ENCODE assay signal across 10 mouse cellular contexts in the genomic region with DNA sequence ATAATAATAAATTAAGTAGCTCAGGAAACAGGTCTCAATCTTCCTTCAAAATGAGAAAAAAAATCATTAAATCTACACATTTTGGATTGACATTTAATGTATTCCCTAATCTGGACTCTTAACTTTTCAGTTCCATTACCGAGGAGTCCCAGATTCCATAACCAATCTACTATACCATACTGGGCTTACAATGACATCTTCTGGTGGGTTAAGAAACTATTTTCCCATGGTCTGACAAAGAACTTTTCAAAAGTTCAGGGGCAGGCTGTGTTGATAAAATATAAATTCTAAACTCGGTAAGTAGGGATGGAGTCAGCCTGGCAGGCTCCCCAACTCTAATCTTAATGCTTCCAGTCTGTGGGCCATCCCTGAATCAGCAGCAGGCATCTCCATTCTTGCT. TPM values are rescaled to one million over a fixed set of nuclear protein-coding genes. Genes with fewer than 3 reads are reported as not detected.
A peak's percentile ranks its signal among the peaks of the same experiment; 100 is the strongest.
DNase-seq lines count a peak whose midpoint lies in the region; ATAC-seq and TF ChIP-seq lines count a peak whose summit lies in the region.
"Had no signal": no experiment of that assay in that cellular context is flagged by ENCODE, and none has a peak within 500 bp of the region (broad histone marks: within the 10 kb centered on the region; RNA-seq: fewer than 3 reads in every experiment).

No protein-coding gene starts in this region.

- no peaks in the 10 kb centered on the region for H3K9me3 ChIP-seq in heart, embryonic 15.5 days (replicated peaks)
- no peaks in the 10 kb centered on the region for H3K9me3 ChIP-seq in midbrain, postnatal 0 days (ENCODE audit: low read length)
- H3K9me3 ChIP-seq in midbrain, embryonic 16.5 days (replicated peaks; ENCODE audit: control insufficient read depth, low read length, poor library complexity, severe bottlenecking) = no peaks in the 10 kb centered on the region
- no peaks in the 10 kb centered on the region for H3K9me3 ChIP-seq in embryonic facial prominence, embryonic 14.5 days (ENCODE audit: control insufficient read depth, low read length)
- H3K9me3 ChIP-seq in stomach, embryonic 15.5 days = no peaks in the 10 kb centered on the region

- ATAC-seq in heart, embryonic 15.5 days (replicated peaks; ENCODE audit: insufficient number of reproducible peaks, insufficient read depth, low FRiP score, low read depth) = no peak
- no peak for ATAC-seq in midbrain, postnatal 0 days (ENCODE audit: low FRiP score)
- no peak for ATAC-seq in midbrain, embryonic 16.5 days
- ATAC-seq in embryonic facial prominence, embryonic 14.5 days (ENCODE audit: low read depth) = no peak
- ATAC-seq in stomach, embryonic 15.5 days (ENCODE audit: insufficient read depth, low FRiP score, low read depth) = no peak

- H3K4me2 ChIP-seq in heart, embryonic 15.5 days = peak overlapping the region; percentile 86
- H3K4me2 ChIP-seq in midbrain, postnatal 0 days (ENCODE audit: low read depth, low read length, poor library complexity, severe bottlenecking) = no peak overlapping the region
- no peak overlapping the region for H3K4me2 ChIP-seq in midbrain, embryonic 16.5 days (ENCODE audit: low read length)
- peak overlapping the region; percentile 89 for H3K4me2 ChIP-seq in embryonic facial prominence, embryonic 14.5 days (ENCODE audit: low read depth, low read length)
- H3K4me2 ChIP-seq in stomach, embryonic 15.5 days = peak overlapping the region; percentile 81; the same call in 1 of the 2 replicates

- TF ChIP-seq CTCF in midbrain, postnatal 0 days (IDR thresholded peaks at IDR 0.05) = peak; percentile 41

- no peak overlapping the region for H3K27ac ChIP-seq in heart, embryonic 15.5 days
- no peak overlapping the region for H3K27ac ChIP-seq in midbrain, postnatal 0 days (ENCODE audit: low read depth, low read length)
- H3K27ac ChIP-seq in midbrain, embryonic 16.5 days (ENCODE audit: low read length) = no peak overlapping the region
- H3K27ac ChIP-seq in embryonic facial prominence, embryonic 14.5 days (replicated peaks; ENCODE audit: low read depth, low read length) = no peak overlapping the region
- H3K27ac ChIP-seq in stomach, embryonic 15.5 days = no peak overlapping the region

- no peak for DNase-seq in heart, postnatal 14 days
- DNase-seq in midbrain, postnatal 0 days (ENCODE audit: low spot score) = no peak
- DNase-seq in embryonic facial prominence, embryonic 14.5 days (ENCODE audit: low spot score) = peak; percentile 12
- no peak for DNase-seq in ovary, postnatal 14 days (ENCODE audit: low spot score)
- DNase-seq in lung, postnatal 4 days = no peak
- DNase-seq: cerebellum, adult 8-10 months; gastrocnemius, postnatal 14 days had no signal

- no peak overlapping the region for H3K9ac ChIP-seq in heart, embryonic 15.5 days
- H3K9ac ChIP-seq in midbrain, postnatal 0 days (replicated peaks; ENCODE audit: low read length, poor library complexity, severe bottlenecking) = no peak overlapping the region
- no peak overlapping the region for H3K9ac ChIP-seq in midbrain, embryonic 16.5 days (ENCODE audit: low read depth, low read length)
- H3K9ac ChIP-seq in embryonic facial prominence, embryonic 14.5 days (ENCODE audit: low read depth, low read length) = no peak overlapping the region
- H3K9ac ChIP-seq in stomach, embryonic 15.5 days = no peak overlapping the region; the same call in 1 of the 2 replicates

- peaks cover 4% of the 10 kb centered on the region; the same call in 1 of the 2 replicates for H3K36me3 ChIP-seq in heart, embryonic 15.5 days
- H3K36me3 ChIP-seq in midbrain, postnatal 0 days (ENCODE audit: insufficient read depth, low read length) = no peaks in the 10 kb centered on the region
- no peaks in the 10 kb centered on the region for H3K36me3 ChIP-seq in midbrain, embryonic 16.5 days (ENCODE audit: control insufficient read depth, insufficient read depth, low read length)
- H3K36me3 ChIP-seq in embryonic facial prominence, embryonic 14.5 days (ENCODE audit: control insufficient read depth, insufficient read depth, low read length) = no peaks in the 10 kb centered on the region
- no peaks in the 10 kb centered on the region for H3K36me3 ChIP-seq in stomach, embryonic 15.5 days

- 26% methylated on average over 2 of the region's 2 CpGs for WGBS in heart, embryonic 15.5 days
- 27% methylated on average over 2 of the region's 2 CpGs for WGBS in midbrain, postnatal 0 days
- 41% methylated on average over 2 of the region's 2 CpGs for WGBS in midbrain, embryonic 16.5 days
- WGBS in embryonic facial prominence, embryonic 14.5 days = 30% methylated on average over 2 of the region's 2 CpGs
- 24% methylated on average over 2 of the region's 2 CpGs for WGBS in stomach, embryonic 15.5 days

- H3K27me3 ChIP-seq in heart, embryonic 15.5 days = no peaks in the 10 kb centered on the region
- H3K27me3 ChIP-seq in midbrain, postnatal 0 days (ENCODE audit: insufficient read depth, low read length) = no peaks in the 10 kb centered on the region
- H3K27me3 ChIP-seq in midbrain, embryonic 16.5 days (ENCODE audit: control insufficient read depth, insufficient read depth, low read depth, low read length) = no peaks in the 10 kb centered on the region
- no peaks in the 10 kb centered on the region for H3K27me3 ChIP-seq in embryonic facial prominence, embryonic 14.5 days (replicated peaks; ENCODE audit: control insufficient read depth, insufficient read depth, low read length)
- no peaks in the 10 kb centered on the region for H3K27me3 ChIP-seq in stomach, embryonic 15.5 days (replicated peaks)

- peaks cover 18% of the 10 kb centered on the region for H3K4me1 ChIP-seq in heart, embryonic 15.5 days (replicated peaks)
- 0 out of 2 replicates have a peak, but pooled peaks cover 4% of the 10 kb centered on the region for H3K4me1 ChIP-seq in midbrain, postnatal 0 days (ENCODE audit: insufficient read depth, low read length)
- peaks cover 14% of the 10 kb centered on the region for H3K4me1 ChIP-seq in midbrain, embryonic 16.5 days (ENCODE audit: control insufficient read depth, insufficient read depth, low read length)
- H3K4me1 ChIP-seq in embryonic facial prominence, embryonic 14.5 days (ENCODE audit: control insufficient read depth, insufficient read depth, low read length) = peaks cover 13% of the 10 kb centered on the region; the same call in 1 of the 2 replicates
- H3K4me1 ChIP-seq in stomach, embryonic 15.5 days = peaks cover 7% of the 10 kb centered on the region

- H3K4me3 ChIP-seq in heart, embryonic 15.5 days = peak overlapping the region; percentile 18; the same call in 1 of the 2 replicates
- H3K4me3 ChIP-seq in midbrain, postnatal 0 days (ENCODE audit: low read depth, low read length) = no peak overlapping the region
- no peak overlapping the region for H3K4me3 ChIP-seq in midbrain, embryonic 16.5 days (ENCODE audit: low read depth, low read length)
- H3K4me3 ChIP-seq in embryonic facial prominence, embryonic 14.5 days (ENCODE audit: low read depth, low read length) = no peak overlapping the region; the same call in 1 of the 2 replicates
- H3K4me3 ChIP-seq in stomach, embryonic 15.5 days (replicated peaks) = no peak overlapping the region

- intact Hi-C loops in heart, postnatal 14 days (cut with DNase I) = loop anchor here (10.0 kb wide), 1 partner anchor 436 kb away; the partner anchor contains the start of gene Card19

RNA-seq across cellular contexts. Expression of gene Cenpp, which starts 1.4 kb away (rescaled TPM):
- 21.1 and 26.1 TPM in 2 replicates for polyA plus RNA-seq in heart, embryonic 15.5 days (2015; fragmentation: Nextera tagmentation; extraction: Ambion mirVana)
- 1 to 10 TPM; 2.5 to 3.2 TPM for total RNA-seq in heart, postnatal 14 days (2021)
- total RNA-seq in midbrain, postnatal 0 days (2014; rRNA removed) = 1.3 and 9.3 TPM in 2 replicates
- polyA plus RNA-seq in midbrain, postnatal 0 days (2015; fragmentation: Nextera tagmentation; extraction: Ambion mirVana) = 6.9 and 7.1 TPM in 2 replicates
- polyA plus RNA-seq in midbrain, embryonic 16.5 days (2015; fragmentation: Nextera tagmentation; extraction: Ambion mirVana) = 6.1 and 6.6 TPM in 2 replicates
- polyA plus RNA-seq in embryonic facial prominence, embryonic 14.5 days (2014; fragmentation: Nextera tagmentation; extraction: Ambion mirVana) = 22.3 and 24.0 TPM in 2 replicates
- polyA plus RNA-seq in stomach, embryonic 15.5 days (2015; fragmentation: Nextera tagmentation; extraction: Ambion mirVana) = 24.1 and 25.9 TPM in 2 replicates

RNA-seq across cellular contexts. Expression of gene Nol8, which starts 1.7 kb away (rescaled TPM):
- 9.9 and 15.2 TPM in 2 replicates for polyA plus RNA-seq in heart, embryonic 15.5 days (2015; fragmentation: Nextera tagmentation; extraction: Ambion mirVana)
- total RNA-seq in heart, postnatal 14 days (2021) = 10 to 100 TPM; 11.1 to 17.2 TPM
- total RNA-seq in midbrain, postnatal 0 days (2014; rRNA removed) = 9.2 and 12.0 TPM in 2 replicates
- polyA plus RNA-seq in midbrain, postnatal 0 days (2015; fragmentation: Nextera tagmentation; extraction: Ambion mirVana) = 10.8 TPM in 2 replicates
- polyA plus RNA-seq in midbrain, embryonic 16.5 days (2015; fragmentation: Nextera tagmentation; extraction: Ambion mirVana) = 13.4 and 18.7 TPM in 2 replicates
- polyA plus RNA-seq in embryonic facial prominence, embryonic 14.5 days (2014; fragmentation: Nextera tagmentation; extraction: Ambion mirVana) = 14.1 and 14.5 TPM in 2 replicates
- polyA plus RNA-seq in stomach, embryonic 15.5 days (2015; fragmentation: Nextera tagmentation; extraction: Ambion mirVana) = 13.4 and 17.5 TPM in 2 replicates

RNA-seq across cellular contexts. Expression of gene Iars, which starts 30.8 kb away (rescaled TPM):
- 40.9 and 51.6 TPM in 2 replicates for polyA plus RNA-seq in heart, embryonic 15.5 days (2015; fragmentation: Nextera tagmentation; extraction: Ambion mirVana)
- total RNA-seq in heart, postnatal 14 days (2021) = 10 to 100 TPM; 54.4 to 61.1 TPM
- total RNA-seq in midbrain, postnatal 0 days (2014; rRNA removed) = 30.6 and 33.4 TPM in 2 replicates
- polyA plus RNA-seq in midbrain, postnatal 0 days (2015; fragmentation: Nextera tagmentation; extraction: Ambion mirVana) = 19.2 and 19.8 TPM in 2 replicates
- polyA plus RNA-seq in midbrain, embryonic 16.5 days (2015; fragmentation: Nextera tagmentation; extraction: Ambion mirVana) = 46.7 and 47.2 TPM in 2 replicates
- polyA plus RNA-seq in embryonic facial prominence, embryonic 14.5 days (2014; fragmentation: Nextera tagmentation; extraction: Ambion mirVana) = 67.0 and 75.0 TPM in 2 replicates
- polyA plus RNA-seq in stomach, embryonic 15.5 days (2015; fragmentation: Nextera tagmentation; extraction: Ambion mirVana) = 71.4 and 74.9 TPM in 2 replicates

RNA-seq across cellular contexts. Expression of gene Ogn, which starts 43.3 kb away (rescaled TPM):
- 51.3 and 59.7 TPM in 2 replicates for polyA plus RNA-seq in heart, embryonic 15.5 days (2015; fragmentation: Nextera tagmentation; extraction: Ambion mirVana)
- total RNA-seq in heart, postnatal 14 days (2021) = 10 to 100 TPM; 77.8 to 82.5 TPM
- 19.7 and 20.7 TPM in 2 replicates for total RNA-seq in midbrain, postnatal 0 days (2014; rRNA removed)
- polyA plus RNA-seq in midbrain, postnatal 0 days (2015; fragmentation: Nextera tagmentation; extraction: Ambion mirVana) = 13.8 and 15.5 TPM in 2 replicates
- 10.7 and 11.4 TPM in 2 replicates for polyA plus RNA-seq in midbrain, embryonic 16.5 days (2015; fragmentation: Nextera tagmentation; extraction: Ambion mirVana)
- polyA plus RNA-seq in embryonic facial prominence, embryonic 14.5 days (2014; fragmentation: Nextera tagmentation; extraction: Ambion mirVana) = 290 and 318 TPM in 2 replicates
- polyA plus RNA-seq in stomach, embryonic 15.5 days (2015; fragmentation: Nextera tagmentation; extraction: Ambion mirVana) = 96.0 and 101 TPM in 2 replicates

Comparison
In these comparisons a context has a peak if more than half of its experiments do, and no peak if none do; other contexts are left out.
1. H3K4me2 ChIP-seq: peak in heart, embryonic 15.5 days (single experiment), embryonic facial prominence, embryonic 14.5 days (single experiment) and stomach, embryonic 15.5 days (single experiment); none in midbrain, postnatal 0 days (single experiment) and midbrain, embryonic 16.5 days (single experiment).